Mouse (Mus musculus) liver, embryonic 11.5 days (tissue): ENCODE data around the gene Mrpl36. TPM values are rescaled to one million over a fixed set of nuclear protein-coding genes. Genes with fewer than 3 reads are reported as not detected.
A peak's percentile ranks its signal among the peaks of the same experiment; 100 is the strongest.

ENCODE experiments used
- ATAC-seq: fragments of 200-750 bp; cut with Nextera tagmentation; replicated peaks from 2 replicates; pipeline ENCODE4 v1.8.0; 2017; ENCODE audit warnings: moderate number of reproducible peaks, mild to moderate bottlenecking, moderate TSS enrichment, moderate library complexity; ENCODE audit not compliant: low FRiP score
- DNase-seq: peaks from one replicate; pipeline ENCODE4 v3.0.0-alpha.2; 2017; ENCODE audit warnings: low spot score
- H3K27ac ChIP-seq: fragments of 300-500 bp; sonication (generic); 2 replicates; pipeline ENCODE4 v1.5.1; 2014; ENCODE audit warnings: mild to moderate bottlenecking, low read depth, low read length, control low read depth
- H3K27me3 ChIP-seq: fragments of 300-500 bp; sonication (generic); replicated peaks from 2 replicates; pipeline ENCODE4 v1.6.1; 2014; ENCODE audit warnings: low read length, mixed read lengths; ENCODE audit not compliant: control insufficient read depth, insufficient read depth
- H3K36me3 ChIP-seq: fragments of 300-500 bp; sonication (generic); 2 replicates; pipeline ENCODE4 v1.6.1; 2014; ENCODE audit warnings: mild to moderate bottlenecking, low read length, moderate library complexity, mixed read lengths; ENCODE audit not compliant: control insufficient read depth, insufficient read depth
- H3K4me1 ChIP-seq: fragments of 300-500 bp; sonication (generic); replicated peaks from 2 replicates; pipeline ENCODE4 v1.6.1; 2014; ENCODE audit warnings: low read length, mixed read lengths; ENCODE audit not compliant: control insufficient read depth, insufficient read depth
- H3K4me2 ChIP-seq: fragments of 300-500 bp; sonication (generic); 2 replicates; pipeline ENCODE4 v1.6.1; 2014; ENCODE audit warnings: mild to moderate bottlenecking, control low read depth, moderate library complexity
- H3K4me3 ChIP-seq: fragments of 300-500 bp; sonication (generic); 2 replicates; pipeline ENCODE4 v1.5.1; 2014; ENCODE audit warnings: low read depth, low read length, control low read depth
- H3K9ac ChIP-seq: fragments of 300-500 bp; sonication (generic); 2 replicates; pipeline ENCODE4 v1.6.1; 2014; ENCODE audit warnings: low read depth, low read length, control low read depth
- H3K9me3 ChIP-seq: fragments of 300-500 bp; sonication (generic); 2 replicates; pipeline ENCODE4 v1.6.1; 2016; ENCODE audit warnings: low read length, inconsistent platforms, mixed read lengths; ENCODE audit not compliant: control insufficient read depth
- WGBS: fragments of 180-500 bp; shearing (Covaris S2); extraction: QIAGEN DNeasy Blood & Tissue Kit; methylation state at CpG from one replicate; pipeline ENCODE4 v1.1.7; 2014; 5-methylcytosine and 5-hydroxymethylcytosine counted together
- polyA plus RNA-seq: library from polyadenylated mRNA; unstranded; fragments of >200 nt; fragmentation: Nextera tagmentation; extraction: Ambion mirVana; gene quantifications from 2 replicates; pipeline ENCODE4 v1.2.1, GENCODE M21; 2014

Mrpl36 gene
- polyA plus RNA-seq, 1 experiment from 2014 or later, result 211 TPM

DNA sequence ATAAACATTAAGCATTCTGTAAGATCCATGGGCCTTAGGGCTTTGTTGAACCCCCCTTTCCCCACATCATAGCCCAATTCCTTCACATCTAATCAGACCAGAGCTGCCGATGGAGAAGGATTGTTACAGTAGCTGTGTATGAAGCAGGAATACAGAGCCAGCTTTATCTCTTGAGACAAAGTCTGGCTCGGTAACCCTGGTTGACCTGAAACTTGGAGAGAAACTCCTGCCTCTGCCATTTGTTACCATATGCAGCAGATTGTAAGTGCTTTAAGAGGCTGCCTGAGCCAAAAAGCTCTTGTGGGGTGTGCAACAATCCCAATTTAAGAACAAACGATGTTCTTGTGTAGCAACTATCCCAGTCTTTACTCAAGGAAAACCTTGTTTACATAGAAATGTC lies 3.4 kb downstream of the Mrpl36 start:
- Histone ChIP-seq H3K9ac (peak overlapping the region; percentile 89), H3K9me3 (no peaks in the 10 kb centered on the region), H3K4me1 (peaks cover 11% of the 10 kb centered on the region), H3K4me2 (peak overlapping the region; percentile 89), H3K36me3 (no peaks in the 10 kb centered on the region; the same call in 1 of the 2 replicates), H3K27ac (no peak overlapping the region), H3K4me3 (peak overlapping the region; percentile 83), H3K27me3 (no peaks in the 10 kb centered on the region)
- 46% methylated on average over 3 of the region's 3 CpGs for WGBS
- ATAC-seq (no peak), DNase-seq (no peak)

- 64% methylated on average over 7 of the region's 7 CpGs for WGBS
- no peak for DNase-seq
- H3K9ac ChIP-seq, result no peak overlapping the region
- no peaks in the 10 kb centered on the region; the same call in 1 of the 2 replicates for H3K36me3 ChIP-seq
- ATAC-seq, result no peak
- no peaks in the 10 kb centered on the region for H3K27me3 ChIP-seq
- no peak overlapping the region for H3K4me3 ChIP-seq
- no peaks in the 10 kb centered on the region for H3K4me1 ChIP-seq
- H3K4me2 ChIP-seq, result no peak overlapping the region
- no peaks in the 10 kb centered on the region for H3K9me3 ChIP-seq
- H3K27ac ChIP-seq, result no peak overlapping the region
Measured at GRCm38 (mm10) chr13:73336753-73337152, 8.4 kb downstream of the Mrpl36 start.

- no peak overlapping the region for H3K27ac ChIP-seq
- 54% methylated on average over 9 of the region's 9 CpGs for WGBS
- H3K4me1 ChIP-seq, result no peaks in the 10 kb centered on the region
- no peak overlapping the region for H3K4me3 ChIP-seq
- no peaks in the 10 kb centered on the region for H3K36me3 ChIP-seq
- DNase-seq (no peak), ATAC-seq (no peak)
- H3K4me2 ChIP-seq, result no peak overlapping the region
- H3K9ac ChIP-seq, result no peak overlapping the region
- no peaks in the 10 kb centered on the region for H3K27me3 ChIP-seq
- no peaks in the 10 kb centered on the region for H3K9me3 ChIP-seq
Measured at GRCm38 (mm10) chr13:73345102-73345890, 17.0 kb downstream of the Mrpl36 start.

DNA sequence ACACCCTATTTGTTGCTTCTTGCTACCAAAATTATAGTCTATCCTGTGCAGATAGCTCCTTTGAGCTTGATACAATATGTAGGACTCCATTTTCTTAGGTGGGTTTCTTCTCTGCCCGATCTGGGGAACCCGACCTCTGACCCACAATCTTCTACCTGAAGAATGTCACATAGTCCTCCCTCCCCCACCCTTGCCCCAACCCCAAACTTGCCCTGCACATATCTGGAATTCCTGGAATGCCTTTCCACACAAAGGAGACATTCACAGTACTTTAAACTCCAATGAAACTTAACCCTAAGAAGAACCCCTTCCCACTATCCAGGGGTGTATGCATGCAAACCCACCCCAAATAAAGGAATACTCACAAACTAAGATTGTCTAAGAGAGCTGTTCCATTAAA lies 17.8 kb downstream of the Mrpl36 start:
- Histone ChIP-seq H3K4me3 (no peak overlapping the region), H3K27me3 (no peaks in the 10 kb centered on the region), H3K9ac (no peak overlapping the region), H3K36me3 (no peaks in the 10 kb centered on the region), H3K9me3 (no peaks in the 10 kb centered on the region), H3K4me2 (no peak overlapping the region), H3K4me1 (no peaks in the 10 kb centered on the region), H3K27ac (no peak overlapping the region)
- 54% methylated on average over 2 of the region's 2 CpGs for WGBS
- DNase-seq, result no peak
- no peak for ATAC-seq

DNA sequence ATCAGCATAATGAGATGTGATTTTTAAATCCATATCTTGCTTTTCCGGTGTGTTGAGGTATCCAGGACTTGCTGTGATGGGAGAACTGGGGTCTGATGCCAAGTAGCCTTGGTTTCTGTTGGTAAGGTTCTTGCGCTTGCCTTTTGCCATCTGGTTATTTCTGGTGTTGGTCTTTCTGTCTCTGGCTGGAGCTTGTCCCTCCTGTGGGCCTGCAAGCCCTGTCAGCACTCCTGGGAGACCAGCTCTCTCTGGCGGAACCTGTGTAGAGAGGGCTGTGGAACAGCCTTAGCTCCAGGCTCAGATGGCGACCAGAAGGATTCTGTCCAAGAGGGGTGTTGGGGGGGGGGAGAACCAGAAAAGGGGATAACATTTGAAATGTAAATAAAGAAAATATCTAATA lies 18.4 kb downstream of the Mrpl36 start:
- DNase-seq, result no peak
- Histone ChIP-seq H3K36me3 (no peaks in the 10 kb centered on the region), H3K27ac (no peak overlapping the region), H3K4me2 (no peak overlapping the region), H3K27me3 (no peaks in the 10 kb centered on the region), H3K4me1 (no peaks in the 10 kb centered on the region), H3K9ac (no peak overlapping the region), H3K4me3 (no peak overlapping the region), H3K9me3 (no peaks in the 10 kb centered on the region)
- no peak for ATAC-seq
- 80% methylated on average over 4 of the region's 4 CpGs for WGBS

GRCm38 (mm10) chr13:73347171-73347570 lies 18.9 kb downstream of the Mrpl36 start:
- ATAC-seq (no peak), DNase-seq (no peak)
- Histone ChIP-seq H3K9me3 (no peaks in the 10 kb centered on the region), H3K27ac (no peak overlapping the region), H3K4me3 (no peak overlapping the region), H3K36me3 (no peaks in the 10 kb centered on the region), H3K27me3 (no peaks in the 10 kb centered on the region), H3K4me1 (no peaks in the 10 kb centered on the region), H3K9ac (no peak overlapping the region), H3K4me2 (no peak overlapping the region)
- 74% methylated on average over 3 of the region's 3 CpGs for WGBS

GRCm38 (mm10) chr13:73347922-73348650 lies 19.8 kb downstream of the Mrpl36 start:
- Histone ChIP-seq H3K9me3 (no peaks in the 10 kb centered on the region), H3K27me3 (no peaks in the 10 kb centered on the region), H3K36me3 (no peaks in the 10 kb centered on the region), H3K4me1 (no peaks in the 10 kb centered on the region), H3K9ac (no peak overlapping the region), H3K27ac (no peak overlapping the region), H3K4me2 (no peak overlapping the region), H3K4me3 (no peak overlapping the region)
- WGBS, result 77% methylated on average over 7 of the region's 7 CpGs
- DNase-seq, result no peak
- no peak for ATAC-seq

GRCm38 (mm10) chr13:73350741-73351140 lies 22.4 kb downstream of the Mrpl36 start:
- Histone ChIP-seq H3K4me3 (no peak overlapping the region), H3K27me3 (0 out of 2 replicates have a peak, but pooled peaks cover 2% of the 10 kb centered on the region), H3K4me1 (no peaks in the 10 kb centered on the region), H3K36me3 (no peaks in the 10 kb centered on the region), H3K4me2 (no peak overlapping the region), H3K9ac (no peak overlapping the region), H3K9me3 (no peaks in the 10 kb centered on the region), H3K27ac (no peak overlapping the region)
- no peak for ATAC-seq
- no peak for DNase-seq
- 69% methylated on average over 9 of the region's 9 CpGs for WGBS
